Mouse (Mus musculus) olfactory bulb, adult 2 months (tissue): ENCODE results near the gene Gtf2ird1. TPM values are rescaled to one million over a fixed set of nuclear protein-coding genes. Genes with fewer than 3 reads are reported as not detected.
"Not testable (repeated sequence)": the region's sequence is repeated elsewhere in the genome, so short reads cannot be mapped to it uniquely, and the experiment has no call there.

ENCODE experiments used
- H3K27ac ChIP-seq: fragments of 200-500 bp; 2 replicates; pipeline ENCODE4 v1.5.1; 2012; ENCODE audit warnings: low read depth, low read length; ENCODE audit not compliant: insufficient read depth
- H3K4me1 ChIP-seq: fragments of 200-500 bp; 2 replicates; pipeline ENCODE4 v1.6.1; 2012; ENCODE audit warnings: low read length; ENCODE audit not compliant: control insufficient read depth, insufficient read depth
- H3K4me3 ChIP-seq: fragments of 200-500 bp; 2 replicates; pipeline ENCODE4 v1.5.1; 2012; ENCODE audit warnings: mild to moderate bottlenecking, low read depth, low read length, moderate library complexity; ENCODE audit not compliant: insufficient read depth
- CTCF ChIP-seq: fragments of 200-500 bp; IDR thresholded peaks from 2 replicates; pipeline ENCODE4 v1.5.1; 2012; ENCODE audit warnings: low read depth, mild to moderate bottlenecking, low read length, moderate library complexity; ENCODE audit not compliant: insufficient read depth
- POLR2A ChIP-seq: fragments of 200-500 bp; IDR thresholded peaks from 2 replicates; pipeline ENCODE4 v1.6.1; 2012; ENCODE audit warnings: mild to moderate bottlenecking, low read depth, low read length, moderate library complexity; ENCODE audit not compliant: insufficient read depth
- WGBS: fragments of 180-500 bp; shearing (Covaris S2); methylation state at CpG from one replicate; pipeline ENCODE4 v1.1.7; 2018; 5-methylcytosine and 5-hydroxymethylcytosine counted together
- polyA plus RNA-seq: library from polyadenylated mRNA; stranded (reverse); fragments of >200 nt; gene quantifications from 2 replicates; pipeline ENCODE4 v1.2.4, GENCODE M21; 2012; ENCODE audit warnings: low replicate concordance; ENCODE audit not compliant: missing spikeins, insufficient read depth, insufficient read length

Gene Gtf2ird1
- polyA plus RNA-seq, 1 experiment = not detected

- peaks cover 22% of the 10 kb centered on the region for H3K4me1 ChIP-seq
- TF ChIP-seq CTCF = no peak
- no peak for TF ChIP-seq POLR2A
- no peak overlapping the region for H3K27ac ChIP-seq
- H3K4me3 ChIP-seq = no peak overlapping the region
- WGBS = 40% methylated on average over 1 of the region's 1 CpGs
Observed at GRCm38 (mm10) chr5:134375256-134375655, 81.3 kb downstream of the Gtf2ird1 start.

- TF ChIP-seq POLR2A (no peak), CTCF (no peak)
- Histone ChIP-seq H3K27ac (peak overlapping the region; percentile 37; the same call in 1 of the 2 replicates), H3K4me3 (no peak overlapping the region), H3K4me1 (peaks cover 22% of the 10 kb centered on the region)
Observed at GRCm38 (mm10) chr5:134374546-134374945, 82.0 kb downstream of the Gtf2ird1 start.

- Histone ChIP-seq H3K27ac (peak overlapping the region; percentile 37; the same call in 1 of the 2 replicates), H3K4me1 (peaks cover 22% of the 10 kb centered on the region), H3K4me3 (no peak overlapping the region)
- TF ChIP-seq CTCF = no peak
- TF ChIP-seq POLR2A = no peak
- WGBS = 67% methylated on average over 9 of the region's 9 CpGs
Observed at GRCm38 (mm10) chr5:134373912-134374488, 82.5 kb downstream of the Gtf2ird1 start.

GRCm38 (mm10) chr5:134372926-134373658 lies 83.4 kb downstream of the Gtf2ird1 start:
- Histone ChIP-seq H3K4me3 (no peak overlapping the region), H3K27ac (no peak overlapping the region), H3K4me1 (peaks cover 22% of the 10 kb centered on the region)
- WGBS = 96% methylated on average over 6 of the region's 6 CpGs
- TF ChIP-seq POLR2A = no peak
- TF ChIP-seq CTCF = no peak

GRCm38 (mm10) chr5:134371511-134372289 lies 84.8 kb downstream of the Gtf2ird1 start:
- WGBS = 79% methylated on average over 5 of the region's 5 CpGs
- no peak overlapping the region for H3K4me3 ChIP-seq
- H3K27ac ChIP-seq = no peak overlapping the region
- peaks cover 18% of the 10 kb centered on the region for H3K4me1 ChIP-seq
- TF ChIP-seq POLR2A (no peak), CTCF (no peak)

- no peak overlapping the region for H3K27ac ChIP-seq
- TF ChIP-seq CTCF = no peak
- no peak for TF ChIP-seq POLR2A
Observed at GRCm38 (mm10) chr5:134370831-134371230, 85.7 kb downstream of the Gtf2ird1 start.

GRCm38 (mm10) chr5:134359101-134359500 lies 97.4 kb downstream of the Gtf2ird1 start:
- no peak for TF ChIP-seq CTCF
- no peak for TF ChIP-seq POLR2A
- WGBS = 89% methylated on average over 4 of the region's 4 CpGs
- H3K4me1 ChIP-seq = no peaks in the 10 kb centered on the region
- no peak overlapping the region for H3K27ac ChIP-seq
- no peak overlapping the region for H3K4me3 ChIP-seq

More at GRCm38 (mm10) chr5:134370831-134371230, 85.7 kb downstream of the Gtf2ird1 start:
- WGBS = 90% methylated on average over 2 of the region's 2 CpGs
- Histone ChIP-seq H3K4me3 (no peak overlapping the region), H3K4me1 (peaks cover 14% of the 10 kb centered on the region)

- H3K4me1 ChIP-seq = peaks cover 22% of the 10 kb centered on the region
- H3K4me3 ChIP-seq, H3K27ac ChIP-seq: not testable (repeated sequence)
- WGBS = 90% methylated on average over 4 of the region's 4 CpGs
Observed at GRCm38 (mm10) chr5:134355372-134355771, 101.1 kb downstream of the Gtf2ird1 start.

- 46% methylated on average over 4 of the region's 4 CpGs for WGBS
Observed at GRCm38 (mm10) chr5:134353117-134353516, 103.4 kb downstream of the Gtf2ird1 start.

More at GRCm38 (mm10) chr5:134353117-134353516, 103.4 kb downstream of the Gtf2ird1 start:
- peaks cover 25% of the 10 kb centered on the region for H3K4me1 ChIP-seq
- H3K4me3 ChIP-seq = no peak overlapping the region
- H3K27ac ChIP-seq = peak overlapping the region; percentile 82
- TF ChIP-seq POLR2A (no peak), CTCF (no peak)
